Mouse (Mus musculus) limb, embryonic 13.5 days (tissue): ENCODE data around the gene Rabl2. TPM values are rescaled to one million over a fixed set of nuclear protein-coding genes. Genes with fewer than 3 reads are reported as not detected.

Source experiments
- ATAC-seq: fragments of 200-750 bp; cut with Nextera tagmentation; 2 replicates; pipeline ENCODE4 v1.8.0; 2017; ENCODE audit warnings: low read depth, moderate number of reproducible peaks, moderate TSS enrichment; ENCODE audit not compliant: low FRiP score
- H3K27ac ChIP-seq: fragments of 300-500 bp; sonication (generic); 2 replicates; pipeline ENCODE4 v1.5.1; 2015; ENCODE audit warnings: inconsistent platforms, mild to moderate bottlenecking, moderate library complexity
- H3K27me3 ChIP-seq: fragments of 300-500 bp; sonication (generic); 2 replicates; pipeline ENCODE4 v1.6.1; 2015; ENCODE audit warnings: mild to moderate bottlenecking, inconsistent platforms
- H3K36me3 ChIP-seq: fragments of 300-500 bp; sonication (generic); 2 replicates; pipeline ENCODE4 v1.6.1; 2015; ENCODE audit warnings: inconsistent platforms, mild to moderate bottlenecking, moderate library complexity
- H3K4me1 ChIP-seq: fragments of 300-500 bp; sonication (generic); 2 replicates; pipeline ENCODE4 v1.6.1; 2015; ENCODE audit warnings: inconsistent platforms
- H3K4me2 ChIP-seq: fragments of 300-500 bp; sonication (generic); replicated peaks from 2 replicates; pipeline ENCODE4 v1.6.1; 2015; ENCODE audit warnings: inconsistent platforms, mild to moderate bottlenecking, moderate library complexity
- H3K4me3 ChIP-seq: fragments of 300-500 bp; sonication (generic); 2 replicates; pipeline ENCODE4 v1.5.1; 2015; ENCODE audit warnings: moderate library complexity, mild to moderate bottlenecking, inconsistent platforms
- H3K9ac ChIP-seq: fragments of 300-500 bp; sonication (generic); 2 replicates; pipeline ENCODE4 v1.6.1; 2015; ENCODE audit warnings: mild to moderate bottlenecking, inconsistent platforms
- H3K9me3 ChIP-seq: fragments of 300-500 bp; sonication (generic); 2 replicates; pipeline ENCODE4 v1.6.1; 2016; ENCODE audit warnings: inconsistent platforms
- WGBS: fragments of 180-500 bp; shearing (Covaris S2); methylation state at CpG from one replicate; pipeline ENCODE4 v1.1.7; 2015; 5-methylcytosine and 5-hydroxymethylcytosine counted together
- polyA plus RNA-seq: library from polyadenylated mRNA; unstranded; fragments of >200 nt; fragmentation: Nextera tagmentation; extraction: Ambion mirVana; gene quantifications from 2 replicates; pipeline ENCODE4 v1.2.1, GENCODE M21; 2015

Rabl2 gene
- polyA plus RNA-seq, 1 experiment from 2014 or later, result 52.1 TPM

DNA sequence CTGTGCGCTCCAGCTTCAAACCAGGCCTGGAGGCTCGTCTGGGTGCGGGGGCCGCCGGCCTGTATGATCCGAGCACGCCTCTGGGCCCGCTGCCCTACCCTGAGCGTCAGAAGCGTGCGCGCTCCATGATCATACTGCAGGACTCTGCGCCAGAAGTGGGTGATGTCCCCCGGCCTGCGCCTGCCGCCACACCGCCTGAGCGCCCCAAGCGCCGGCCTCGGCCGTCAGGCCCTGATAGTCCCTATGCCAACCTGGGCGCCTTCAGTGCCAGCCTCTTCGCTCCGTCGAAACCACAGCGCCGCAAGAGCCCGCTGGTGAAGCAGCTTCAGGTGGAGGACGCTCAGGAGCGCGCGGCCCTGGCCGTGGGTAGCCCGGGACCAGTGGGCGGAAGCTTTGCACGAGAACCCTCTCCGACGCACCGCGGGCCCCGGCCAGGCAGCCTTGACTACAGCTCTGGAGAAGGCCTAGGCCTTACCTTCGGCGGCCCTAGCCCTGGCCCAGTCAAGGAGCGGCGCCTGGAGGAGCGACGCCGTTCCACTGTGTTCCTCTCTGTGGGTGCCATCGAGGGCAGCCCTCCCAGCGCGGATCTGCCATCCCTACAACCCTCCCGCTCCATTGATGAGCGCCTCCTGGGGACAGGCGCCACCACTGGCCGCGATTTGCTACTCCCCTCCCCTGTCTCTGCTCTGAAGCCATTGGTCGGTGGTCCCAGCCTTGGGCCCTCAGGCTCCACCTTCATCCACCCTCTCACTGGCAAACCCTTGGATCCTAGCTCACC, 43.7 kb downstream of the Rabl2 start:
- Histone ChIP-seq H3K27me3 (peaks cover 39% of the 10 kb centered on the region), H3K4me2 (peak overlapping the region; percentile 64), H3K9me3 (no peaks in the 10 kb centered on the region), H3K4me3 (peak overlapping the region; percentile 39), H3K9ac (peak overlapping the region; percentile 63), H3K36me3 (peaks cover 68% of the 10 kb centered on the region), H3K4me1 (peaks cover 16% of the 10 kb centered on the region), H3K27ac (no peak overlapping the region)
- WGBS, result 11% methylated on average over 57 of the region's 58 CpGs
- ATAC-seq, result peak; percentile 69

DNA sequence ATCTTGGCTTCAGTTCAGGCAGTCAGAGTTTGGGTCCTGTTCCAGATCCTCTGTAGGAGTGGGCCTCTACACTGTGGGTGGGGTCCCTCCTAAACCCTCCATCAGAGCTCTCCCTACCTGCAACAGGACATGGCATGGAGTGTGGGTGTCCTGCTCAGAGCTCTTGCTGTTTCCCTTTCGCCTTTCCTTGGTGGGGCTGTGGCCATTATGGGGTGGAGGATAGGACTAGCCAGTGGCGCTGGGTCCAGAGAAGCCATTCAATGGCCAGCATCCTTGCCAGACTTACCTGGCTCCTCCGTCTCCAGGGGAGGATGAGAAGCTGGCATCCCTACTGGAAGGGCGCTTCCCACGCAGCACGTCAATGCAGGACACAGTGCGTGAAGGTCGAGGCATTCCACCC, 44.4 kb downstream of the Rabl2 start:
- peak overlapping the region; percentile 39 for H3K4me3 ChIP-seq
- peaks cover 39% of the 10 kb centered on the region for H3K27me3 ChIP-seq
- H3K4me2 ChIP-seq, result peak overlapping the region; percentile 64
- H3K36me3 ChIP-seq, result peaks cover 69% of the 10 kb centered on the region
- peaks cover 16% of the 10 kb centered on the region for H3K4me1 ChIP-seq
- WGBS, result 51% methylated on average over 7 of the region's 8 CpGs
- no peaks in the 10 kb centered on the region for H3K9me3 ChIP-seq
- H3K27ac ChIP-seq, result no peak overlapping the region
- peak overlapping the region; percentile 63 for H3K9ac ChIP-seq
- ATAC-seq, result no peak

DNA sequence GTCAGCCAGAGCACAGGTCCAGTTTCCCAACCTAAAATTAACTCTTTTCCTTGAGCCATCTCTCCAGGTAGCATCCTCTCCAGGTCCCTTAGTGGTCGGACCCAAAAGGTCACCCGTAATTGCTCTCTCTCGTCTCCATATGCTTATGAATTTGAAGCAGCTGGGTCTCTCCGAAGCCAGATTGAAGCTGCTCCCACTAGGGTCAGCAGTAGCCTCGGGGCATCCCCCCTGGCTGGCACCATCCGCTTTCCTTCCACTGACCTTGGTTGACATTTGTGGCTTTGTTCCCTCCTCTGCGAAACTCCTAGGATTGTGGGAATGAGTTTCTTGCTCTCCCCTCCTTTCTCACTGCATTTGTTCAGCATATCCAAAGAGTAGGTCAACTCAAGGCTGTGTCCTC, 47.6 kb downstream of the Rabl2 start:
- Histone ChIP-seq H3K4me3 (no peak overlapping the region), H3K9me3 (no peaks in the 10 kb centered on the region), H3K4me1 (peaks cover 16% of the 10 kb centered on the region), H3K4me2 (no peak overlapping the region), H3K36me3 (peaks cover 68% of the 10 kb centered on the region), H3K27me3 (peaks cover 30% of the 10 kb centered on the region), H3K27ac (no peak overlapping the region), H3K9ac (no peak overlapping the region)
- ATAC-seq, result no peak
- WGBS, result 89% methylated on average over 7 of the region's 7 CpGs

DNA sequence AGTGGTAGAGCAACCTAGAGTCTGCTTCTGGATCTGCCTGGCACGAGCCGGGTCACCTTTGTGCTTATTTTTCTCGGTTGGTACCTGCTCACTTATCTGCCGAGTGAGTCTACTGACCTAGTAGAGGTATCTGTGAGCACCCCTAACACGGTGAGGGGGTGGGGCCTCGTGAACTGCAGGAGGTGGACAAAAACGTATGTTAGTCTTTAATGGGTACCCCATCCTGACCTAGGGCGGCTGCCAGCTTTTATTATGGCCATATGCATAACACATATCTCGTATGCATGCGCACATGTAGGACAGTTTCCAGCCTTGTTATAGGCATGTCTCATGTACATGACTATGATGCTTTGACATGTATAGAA, 57.9 kb downstream of the Rabl2 start:
- 0 out of 2 replicates have a peak, but pooled peaks cover 5% of the 10 kb centered on the region for H3K27me3 ChIP-seq
- 87% methylated on average over 10 of the region's 10 CpGs for WGBS
- H3K36me3 ChIP-seq, result peaks cover 31% of the 10 kb centered on the region
- no peak overlapping the region for H3K4me2 ChIP-seq
- no peaks in the 10 kb centered on the region for H3K9me3 ChIP-seq
- no peak for ATAC-seq
- H3K4me1 ChIP-seq, result peaks cover 13% of the 10 kb centered on the region
- no peak overlapping the region for H3K4me3 ChIP-seq
- H3K27ac ChIP-seq, result no peak overlapping the region
- H3K9ac ChIP-seq, result no peak overlapping the region

GRCm38 (mm10) chr15:89532924-89533842, 58.5 kb downstream of the Rabl2 start:
- 77% methylated on average over 23 of the region's 23 CpGs for WGBS
- Histone ChIP-seq H3K36me3 (peaks cover 31% of the 10 kb centered on the region), H3K9ac (peak overlapping the region; percentile 48), H3K27me3 (0 out of 2 replicates have a peak, but pooled peaks cover 5% of the 10 kb centered on the region), H3K4me2 (peak overlapping the region; percentile 57), H3K9me3 (no peaks in the 10 kb centered on the region), H3K4me1 (peaks cover 13% of the 10 kb centered on the region), H3K27ac (no peak overlapping the region), H3K4me3 (peak overlapping the region; percentile 22)
- no peak for ATAC-seq

Other genes with a start within 250 kb of the Rabl2 start
- gene Lmf2, start 236.3 kb downstream of the Rabl2 start, polyA plus RNA-seq, result 57.6 and 65.1 TPM in 2 replicates
- 146 and 162 TPM in 2 replicates for gene Ncaph2, start 236.2 kb downstream of the Rabl2 start, polyA plus RNA-seq
- gene Sco2, start 218.1 kb downstream of the Rabl2 start, polyA plus RNA-seq, result 5.4 and 5.8 TPM in 2 replicates
- 1.3 TPM in 2 replicates for gene Tymp, start 214.9 kb downstream of the Rabl2 start, polyA plus RNA-seq
- gene Odf3b, start 212.6 kb downstream of the Rabl2 start, polyA plus RNA-seq, result 0.23 and 0.29 TPM in 2 replicates
- 0.05 TPM in 1 of 2 replicates, not detected in the other for gene Klhdc7b, start 207.0 kb downstream of the Rabl2 start, polyA plus RNA-seq
- gene Syce3, start 181.4 kb downstream of the Rabl2 start, polyA plus RNA-seq, result not detected in 2 replicates
- gene Cpt1b, start 166.1 kb downstream of the Rabl2 start, polyA plus RNA-seq, result 0.52 and 0.57 TPM in 2 replicates
- 3.5 and 3.7 TPM in 2 replicates for gene C730034F03Rik, start 162.3 kb downstream of the Rabl2 start, polyA plus RNA-seq
- gene Gm44502, start 162.2 kb downstream of the Rabl2 start, polyA plus RNA-seq, result not detected in 2 replicates
- 55.7 and 63.6 TPM in 2 replicates for gene Chkb, start 162.0 kb downstream of the Rabl2 start, polyA plus RNA-seq
- 2.2 and 2.4 TPM in 2 replicates for gene Mapk8ip2, start 138.0 kb downstream of the Rabl2 start, polyA plus RNA-seq
- 23.0 TPM in 2 replicates for gene Arsa, start 114.5 kb downstream of the Rabl2 start, polyA plus RNA-seq
- 2.6 and 2.7 TPM in 2 replicates for gene Shank3, start 92.3 kb downstream of the Rabl2 start, polyA plus RNA-seq
- 0.17 TPM in 1 of 2 replicates, not detected in the other for gene Acr, start 23.6 kb downstream of the Rabl2 start, polyA plus RNA-seq
- gene Syt10, start 249.9 kb upstream of the Rabl2 start, polyA plus RNA-seq, result not detected in 2 replicates